Mouse (Mus musculus): ENCODE results near the gene Gm28041. TPM values are rescaled to one million over a fixed set of nuclear protein-coding genes. Genes with fewer than 3 reads are reported as not detected.
A peak's percentile ranks its signal among the peaks of the same experiment; 100 is the strongest.
"Not testable (repeated sequence)": the region's sequence is repeated elsewhere in the genome, so short reads cannot be mapped to it uniquely, and the experiment has no call there.

The Gm28041 gene
- not detected for total RNA-seq (2021)
- long read RNA-seq, experiment 1 = 0 reads
- long read RNA-seq, experiment 2 = 0 reads

GRCm38 (mm10) chr13:67375050-67375911, at the start of gene Gm28041, which contains the start of gene Zfp456:
Gene Gm28041, minus strand, starts transcription at chr13:67375733.
Gene Zfp456, minus strand, starts transcription at chr13:67375810.
- intact Hi-C loops (cut with DNase I) = loop anchor here (2.0 kb wide), 1 partner anchor 200 kb away; no protein-coding TSS in a partner anchor
- peak; percentile 22 to 63 for DNase-seq (ENCODE audit: low spot score in 2 of 2)

- DNase-seq (ENCODE audit: low spot score in 2 of 2); intact Hi-C loops (cut with DNase I): not testable (repeated sequence)
Observed at GRCm38 (mm10) chr13:67422532-67422931, 47.0 kb upstream of the Gm28041 start.

- intact Hi-C loops (cut with DNase I) = no loop called here
Observed at GRCm38 (mm10) chr13:67421207-67421857, 45.8 kb upstream of the Gm28041 start, which contains the start of gene Zfp459. Gene Zfp459, minus strand, starts transcription at chr13:67421418.

GRCm38 (mm10) chr13:67420558-67421206, 45.1 kb upstream of the Gm28041 start:
- DNase-seq (ENCODE audit: low spot score in 2 of 2) = peak in 1 of 2 experiments; percentile 7
- intact Hi-C loops (cut with DNase I) = no loop called here

More at GRCm38 (mm10) chr13:67421207-67421857, 45.8 kb upstream of the Gm28041 start, which contains the start of gene Zfp459:
- peak; percentile 25 for DNase-seq (ENCODE audit: low spot score in 2 of 2)

- intact Hi-C loops (cut with DNase I) = no loop called here
- no peak for DNase-seq (ENCODE audit: low spot score in 2 of 2)
Observed at GRCm38 (mm10) chr13:67416811-67417210, 41.3 kb upstream of the Gm28041 start.

- intact Hi-C loops (cut with DNase I) = no loop called here
Observed at GRCm38 (mm10) chr13:67415759-67416158, 40.2 kb upstream of the Gm28041 start.

GRCm38 (mm10) chr13:67413634-67414033, 38.1 kb upstream of the Gm28041 start:
- peak in 1 of 2 experiments; percentile 23 for DNase-seq (ENCODE audit: low spot score in 2 of 2)
- intact Hi-C loops (cut with DNase I) = not testable (repeated sequence)

More at GRCm38 (mm10) chr13:67415759-67416158, 40.2 kb upstream of the Gm28041 start:
- DNase-seq (ENCODE audit: low spot score in 2 of 2) = no peak

- intact Hi-C loops (cut with DNase I) = not testable (repeated sequence)
Observed at GRCm38 (mm10) chr13:67399183-67399903, 23.8 kb upstream of the Gm28041 start, which contains the start of gene Zfp429. Gene Zfp429, minus strand, starts transcription at chr13:67399819.

GRCm38 (mm10) chr13:67376255-67376654, 722 bp upstream of the Gm28041 start:
- intact Hi-C loops (cut with DNase I); DNase-seq (ENCODE audit: low spot score in 2 of 2): not testable (repeated sequence)

More at GRCm38 (mm10) chr13:67399183-67399903, 23.8 kb upstream of the Gm28041 start, which contains the start of gene Zfp429:
- peak; percentile 41 to 72 for DNase-seq (ENCODE audit: low spot score in 2 of 2)

- intact Hi-C loops (cut with DNase I) = no loop called here
Observed at GRCm38 (mm10) chr13:67360131-67360744, 15.3 kb downstream of the Gm28041 start, which contains the start of the genes Gm28044 and Zfp953. Gene Gm28044, minus strand, starts transcription at chr13:67360536. Gene Zfp953, minus strand, starts transcription at chr13:67360605.

GRCm38 (mm10) chr13:67351854-67352253, 23.7 kb downstream of the Gm28041 start:
- no peak for DNase-seq (ENCODE audit: low spot score in 2 of 2)
- intact Hi-C loops (cut with DNase I) = no loop called here

More at GRCm38 (mm10) chr13:67360131-67360744, 15.3 kb downstream of the Gm28041 start, which contains the start of the genes Gm28044 and Zfp953:
- peak; percentile 88 to 90 for DNase-seq (ENCODE audit: low spot score in 2 of 2)

- intact Hi-C loops (cut with DNase I) = no loop called here
- no peak for DNase-seq (ENCODE audit: low spot score in 2 of 2)
Observed at GRCm38 (mm10) chr13:67343422-67343821, 32.1 kb downstream of the Gm28041 start.

- intact Hi-C loops (cut with DNase I) = no loop called here
- no peak for DNase-seq (ENCODE audit: low spot score in 2 of 2)
Observed at GRCm38 (mm10) chr13:67332877-67333276, 42.7 kb downstream of the Gm28041 start.

- intact Hi-C loops (cut with DNase I) = no loop called here
- peak; percentile 79 to 81 for DNase-seq (ENCODE audit: low spot score in 2 of 2)
Observed at GRCm38 (mm10) chr13:67332019-67332724, 43.4 kb downstream of the Gm28041 start, which contains the start of gene Zfp595. Gene Zfp595, minus strand, starts transcription at chr13:67332570.

- no peak for DNase-seq (ENCODE audit: low spot score in 2 of 2)
- intact Hi-C loops (cut with DNase I) = loop anchor here (5.0 kb wide), 1 partner anchor 179 kb away; no protein-coding TSS in a partner anchor
Observed at GRCm38 (mm10) chr13:67306718-67307117, 68.8 kb downstream of the Gm28041 start.

GRCm38 (mm10) chr13:67305822-67306672, 69.5 kb downstream of the Gm28041 start, which contains the start of gene Zfp457:
Gene Zfp457, minus strand, starts transcription at chr13:67306485.
- intact Hi-C loops (cut with DNase I) = loop anchor here (5.0 kb wide), 1 partner anchor 179 kb away; no protein-coding TSS in a partner anchor
- peak; percentile 92 to 98 for DNase-seq (ENCODE audit: low spot score in 2 of 2)

Measured in left cerebral cortex, postnatal 14 days (tissue).